Mouse (Mus musculus) heart, embryonic 14.5 days (tissue): ENCODE results near the gene Neil3. TPM values are rescaled to one million over a fixed set of nuclear protein-coding genes. Genes with fewer than 3 reads are reported as not detected.

Source experiments
- polyA plus RNA-seq: library from polyadenylated mRNA; unstranded; fragments of >200 nt; fragmentation: Nextera tagmentation; extraction: Ambion mirVana; gene quantifications from 2 replicates; pipeline ENCODE4 v1.2.1, GENCODE M21; 2014

Neil3 gene
- polyA plus RNA-seq, 1 experiment from 2014 or later, result 19.8 TPM

Other genes with a start within 250 kb of the Neil3 start
- gene Aga, start 127.3 kb downstream of the Neil3 start, polyA plus RNA-seq, result 41.5 and 45.9 TPM in 2 replicates